Mouse (Mus musculus): ENCODE measurements around the gene Txndc5.

Gene Txndc5

DNA sequence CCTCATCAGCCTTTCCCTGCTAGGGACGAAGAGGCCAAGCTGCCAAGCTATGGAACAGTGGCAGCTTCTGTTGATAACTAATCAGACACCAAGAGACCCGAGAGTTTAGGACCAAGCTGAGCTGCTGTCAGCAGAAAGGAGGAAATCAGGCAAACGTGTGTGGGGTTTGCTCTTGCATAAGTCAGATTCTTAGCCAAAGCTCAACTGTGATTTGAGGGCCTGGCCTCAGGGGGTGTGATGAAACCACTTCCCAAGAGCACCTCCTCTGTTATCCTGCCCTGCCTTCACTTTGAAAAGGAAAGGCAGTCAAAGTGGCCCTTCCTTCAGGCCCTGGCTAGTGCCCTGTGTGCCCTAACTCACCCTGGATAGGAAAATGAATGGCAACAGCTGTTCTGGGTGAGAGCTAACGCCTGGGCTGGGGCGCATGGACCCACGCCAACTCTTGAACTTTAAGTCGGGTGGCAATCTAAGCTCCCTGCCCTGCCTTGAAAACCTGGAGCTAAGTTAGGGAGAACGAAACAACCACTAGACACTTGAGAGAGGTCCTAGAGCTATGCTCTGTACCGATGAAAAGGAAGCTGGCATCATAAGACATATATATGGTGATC is at the start of gene Txndc5:
TSS of gene Txndc5 (minus strand) at position 138 of the 608 bp plus-strand sequence.
- in situ Hi-C loops (cut with MboI, MseI), result no loop called here

DNA sequence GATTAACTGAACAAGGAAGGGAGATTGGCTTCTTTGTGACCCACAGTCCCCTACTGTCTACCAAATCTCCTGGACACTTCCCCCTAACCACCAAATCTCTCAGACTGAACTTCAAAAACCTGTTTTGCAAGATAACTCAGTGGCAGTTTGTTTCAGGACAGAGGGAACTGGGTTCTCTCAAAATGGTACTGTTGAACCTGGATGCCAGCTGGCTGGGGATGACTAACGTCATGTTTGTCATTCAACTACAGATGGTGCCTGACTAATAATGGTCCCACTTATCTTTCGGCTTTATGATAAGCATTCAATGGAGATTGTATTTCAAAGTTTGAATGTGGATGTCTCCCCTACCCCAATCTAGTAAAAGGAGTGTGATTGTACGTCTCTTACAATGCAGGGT is 46.0 kb upstream of the Txndc5 start:
- in situ Hi-C loops (cut with MboI, MseI), result no loop called here

DNA sequence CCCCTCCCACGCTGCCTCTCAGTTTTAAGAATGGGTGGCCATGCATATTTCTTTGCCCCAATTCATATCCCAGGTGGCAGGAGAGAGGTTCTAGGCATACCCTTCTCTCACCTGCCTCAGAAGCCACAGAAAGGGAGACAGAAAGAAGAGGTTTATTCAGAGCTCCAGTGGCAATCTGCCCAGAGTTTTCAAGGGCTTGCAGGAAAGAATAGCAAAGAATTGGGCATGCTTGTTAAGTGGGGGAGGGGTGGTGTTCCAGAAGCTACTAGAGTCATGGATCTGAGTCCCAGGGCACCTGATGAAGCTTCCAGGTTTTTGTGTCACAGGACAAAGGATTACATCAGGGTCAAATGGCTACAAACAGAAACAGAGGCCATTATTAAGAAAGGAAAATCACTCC is 44.7 kb upstream of the Txndc5 start:
- in situ Hi-C loops (cut with MboI, MseI), result no loop called here

DNA sequence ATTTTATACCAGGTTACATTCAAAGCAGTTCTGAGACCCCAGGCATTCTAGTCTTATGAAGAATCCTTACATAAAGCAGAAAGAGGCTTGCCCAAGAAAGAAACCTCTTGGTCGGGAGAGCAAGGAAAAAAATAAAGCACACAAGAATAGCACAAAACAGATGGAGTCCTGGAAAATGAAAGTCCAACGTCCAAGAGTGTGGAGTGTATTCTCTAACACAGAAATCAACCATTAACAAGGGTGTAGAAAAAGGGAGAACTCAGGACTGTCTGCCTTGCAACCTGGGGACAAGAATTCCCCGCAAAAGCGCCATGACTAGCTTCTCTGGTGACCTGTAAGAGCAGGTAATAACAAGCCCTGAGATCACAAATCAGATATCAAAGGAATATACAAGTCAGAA is 36.6 kb upstream of the Txndc5 start:
- in situ Hi-C loops (cut with MboI, MseI), result no loop called here

DNA sequence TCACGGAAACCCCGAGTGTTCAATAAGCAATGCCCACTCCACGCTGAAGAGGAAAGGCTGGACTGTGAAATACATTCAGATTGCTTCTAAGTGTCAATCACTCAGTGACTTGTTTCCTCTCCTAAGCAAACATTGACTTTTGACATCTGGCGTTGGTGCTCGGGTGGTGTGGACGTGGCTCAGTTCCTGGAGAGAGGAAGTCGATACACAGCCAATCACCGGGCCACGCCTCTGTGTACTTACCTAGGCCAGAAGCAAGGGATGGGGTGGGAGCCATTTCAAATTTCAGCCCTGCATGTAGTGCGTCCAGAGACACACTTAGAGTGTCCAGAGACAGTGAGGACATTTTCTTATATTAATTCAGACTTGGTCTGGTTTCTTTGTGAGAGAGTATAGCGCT is 26.0 kb upstream of the Txndc5 start:
- in situ Hi-C loops (cut with MboI, MseI), result no loop called here

DNA sequence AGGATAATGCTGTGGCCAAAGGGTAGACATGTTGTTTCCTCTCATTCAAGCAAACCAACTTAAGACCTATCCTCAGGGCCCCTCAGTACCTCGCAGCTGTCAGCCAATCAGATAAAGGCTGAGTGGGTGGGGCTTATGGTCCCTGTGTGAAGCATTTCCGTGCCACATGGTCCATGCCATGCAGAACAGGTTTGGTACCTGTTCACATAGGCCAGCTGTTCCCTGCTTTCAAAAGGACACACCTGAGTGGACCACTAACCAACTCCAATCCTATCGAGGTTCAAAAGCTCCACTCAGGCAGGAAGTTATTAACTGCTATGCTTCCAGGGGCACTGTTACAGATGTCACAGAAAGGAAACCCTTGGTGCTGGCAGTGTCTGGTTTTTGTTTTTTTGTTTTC is 25.6 kb upstream of the Txndc5 start:
- in situ Hi-C loops (cut with MboI, MseI), result no loop called here

DNA sequence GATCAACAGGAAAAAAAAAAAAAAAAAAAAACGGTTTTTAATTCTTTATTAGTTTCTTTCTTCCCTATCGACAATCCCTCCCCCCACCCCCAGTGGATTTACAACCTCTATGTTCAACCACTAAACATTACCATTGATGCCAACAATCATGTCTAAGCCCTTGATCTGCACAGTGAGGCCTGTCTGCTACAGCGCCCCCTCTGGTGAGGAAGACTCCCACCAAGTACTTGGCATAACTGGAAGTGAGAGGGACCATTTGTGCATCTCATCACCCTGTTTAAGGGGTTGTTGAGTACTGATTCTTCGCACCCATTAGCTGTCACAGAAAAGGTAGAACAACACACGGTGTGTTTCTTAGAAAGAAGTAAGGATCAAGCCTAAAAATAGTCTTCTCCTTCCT is 20.1 kb upstream of the Txndc5 start:
- in situ Hi-C loops (cut with MboI, MseI), result no loop called here

DNA sequence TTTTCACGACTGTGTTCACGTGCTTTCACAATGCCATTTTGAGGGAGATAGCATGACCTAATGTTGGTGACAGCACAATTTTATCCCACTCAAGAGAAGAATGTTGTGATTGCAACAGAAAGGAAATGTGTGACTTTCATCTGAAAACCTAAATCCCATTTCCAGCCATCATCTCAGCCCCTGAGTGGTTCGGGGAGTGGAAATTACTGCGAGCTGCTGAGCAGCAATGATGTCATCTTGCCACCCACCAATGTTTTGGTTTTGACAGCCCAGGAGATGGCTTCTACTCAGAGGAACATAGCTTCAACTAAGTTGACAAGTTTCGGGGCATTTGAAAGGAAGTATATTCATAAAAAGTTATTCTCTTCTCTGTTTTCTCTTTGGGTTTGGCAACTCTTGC is 19.1 kb upstream of the Txndc5 start:
- in situ Hi-C loops (cut with MboI, MseI), result no loop called here

DNA sequence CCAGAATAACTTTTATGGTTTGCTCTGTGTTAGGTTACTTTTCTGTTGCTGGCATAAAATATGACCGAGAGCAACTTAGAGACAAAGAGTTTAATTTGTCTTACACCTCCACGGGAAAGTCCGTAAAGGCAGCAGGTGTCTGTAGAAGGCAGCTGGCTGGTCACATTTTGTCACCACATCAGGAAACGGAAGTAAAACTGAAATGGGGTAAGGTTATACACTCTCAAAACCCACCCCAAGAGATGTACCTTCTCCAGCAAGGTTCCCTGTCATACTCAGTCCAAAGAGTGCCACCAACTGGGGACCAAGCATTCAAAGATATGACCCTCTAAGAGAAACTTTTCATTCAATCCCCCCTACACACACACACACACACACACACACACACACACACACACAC is 18.1 kb upstream of the Txndc5 start:
- in situ Hi-C loops (cut with MboI, MseI), result no loop called here

DNA sequence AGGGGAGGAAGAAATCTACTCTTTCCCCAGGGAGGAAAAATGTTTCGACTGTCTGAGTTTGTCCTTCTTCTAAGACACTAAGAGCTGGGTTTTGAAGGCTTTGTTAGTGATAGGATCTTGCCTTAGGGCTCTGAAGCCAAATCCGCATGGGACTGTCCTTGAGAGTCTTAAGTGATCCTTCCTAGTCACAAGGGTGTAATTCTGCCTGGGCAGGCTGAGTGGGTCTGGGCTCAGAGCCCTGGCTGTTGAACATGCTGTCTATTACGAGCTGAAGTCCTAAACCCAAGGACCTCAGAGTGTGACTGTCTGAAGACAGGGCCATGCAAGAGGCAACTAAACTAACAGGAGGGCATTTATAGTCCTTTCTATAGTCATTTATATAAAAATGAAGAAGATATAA is 16.8 kb upstream of the Txndc5 start:
- in situ Hi-C loops (cut with MboI, MseI), result no loop called here

DNA sequence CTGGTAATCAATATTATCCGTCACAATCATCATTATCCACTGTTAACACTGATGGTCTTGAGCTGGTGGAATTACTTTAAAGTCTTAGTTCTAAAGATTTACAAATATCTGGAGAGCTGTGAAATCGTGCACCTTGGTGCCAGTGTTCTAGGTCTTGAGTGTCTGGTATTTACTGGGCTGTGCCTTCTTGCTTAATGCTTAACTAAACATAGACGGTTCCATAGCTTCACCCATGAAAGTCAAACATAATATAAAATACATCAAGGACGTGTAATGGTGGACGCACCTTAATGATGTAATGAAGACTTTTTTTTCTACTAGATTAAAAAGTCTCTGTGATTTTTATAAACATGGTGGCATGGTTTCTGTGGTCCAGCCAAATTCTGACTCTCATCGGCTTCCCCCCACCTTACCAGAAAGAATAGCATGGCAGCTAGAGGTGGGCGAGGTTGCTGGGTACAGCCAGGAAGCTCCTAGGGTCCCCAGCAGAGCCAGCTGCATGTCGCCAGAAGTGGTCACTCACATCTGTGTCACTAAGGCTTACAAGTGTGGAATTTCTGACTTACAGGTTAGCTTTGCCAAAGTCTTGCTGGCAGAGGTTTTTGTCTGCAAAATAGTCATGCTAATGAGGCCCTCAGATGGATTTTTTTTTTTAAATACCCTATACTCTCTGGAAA is 16.3 kb upstream of the Txndc5 start:
- in situ Hi-C loops (cut with MboI, MseI), result no loop called here

DNA sequence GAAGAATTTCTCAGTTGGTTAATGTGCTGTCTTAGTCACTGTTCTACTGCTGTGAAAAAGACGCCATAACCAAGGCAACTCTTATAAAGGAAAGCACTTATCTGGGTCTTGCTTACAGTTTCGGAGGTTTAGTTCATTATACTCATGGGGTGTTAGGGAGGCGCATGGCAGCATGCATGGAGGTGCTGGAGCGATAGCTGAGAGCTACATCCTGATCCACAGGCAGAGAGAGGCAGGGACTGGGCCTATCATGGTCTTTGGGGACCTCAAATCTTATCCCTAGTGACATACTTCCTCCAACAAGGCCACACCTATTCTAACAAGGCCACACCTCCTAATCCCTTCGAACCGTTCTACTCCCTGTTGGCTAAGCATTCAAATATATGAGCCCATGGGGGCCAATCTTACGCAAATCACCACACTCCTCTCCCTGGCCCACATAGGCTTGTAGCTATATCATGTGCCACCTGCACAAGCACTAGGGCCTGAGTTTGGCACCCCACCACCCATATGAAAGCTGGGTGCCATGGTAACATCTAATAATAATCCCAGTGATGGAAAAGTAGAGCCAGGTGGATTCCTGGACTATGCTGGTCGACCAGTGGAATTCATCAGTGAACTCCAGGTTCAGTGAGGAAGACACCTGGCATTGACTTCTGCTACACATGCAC is 15.0 kb upstream of the Txndc5 start:
- in situ Hi-C loops (cut with MboI, MseI), result no loop called here

DNA sequence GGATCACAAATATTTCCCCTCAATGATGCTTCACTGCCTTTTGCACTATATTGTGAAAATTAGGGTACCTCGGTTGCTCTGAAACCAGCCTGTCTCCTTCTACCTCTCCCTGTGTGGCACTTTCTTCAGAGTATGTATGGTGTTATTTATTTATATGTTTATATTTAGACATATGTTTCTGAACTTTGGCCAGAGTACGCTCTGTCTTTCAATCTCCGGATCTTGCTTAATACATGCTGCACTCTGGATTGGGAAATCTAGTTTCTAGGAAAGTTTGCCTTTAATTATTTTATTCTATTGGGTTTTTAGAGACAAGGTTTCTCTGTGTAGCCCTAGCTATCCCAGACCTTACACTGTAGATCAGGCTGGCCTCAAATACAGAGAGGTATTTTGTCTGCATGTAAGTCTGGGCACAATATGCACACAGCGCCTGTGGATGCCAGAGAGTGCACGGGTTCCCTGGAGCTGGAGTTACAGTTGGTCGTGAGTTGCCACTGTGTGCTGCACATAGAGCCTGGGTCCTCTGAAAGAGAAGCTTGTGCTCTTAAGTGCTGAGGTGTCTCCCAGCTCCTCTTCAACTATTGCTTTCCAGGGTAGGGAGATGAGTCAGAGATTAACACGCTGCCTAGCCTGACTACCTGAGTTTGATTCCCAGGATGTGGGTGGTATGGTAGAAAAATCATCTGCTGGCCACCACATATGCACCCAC is 10.7 kb upstream of the Txndc5 start:
- in situ Hi-C loops (cut with MboI, MseI), result no loop called here

DNA sequence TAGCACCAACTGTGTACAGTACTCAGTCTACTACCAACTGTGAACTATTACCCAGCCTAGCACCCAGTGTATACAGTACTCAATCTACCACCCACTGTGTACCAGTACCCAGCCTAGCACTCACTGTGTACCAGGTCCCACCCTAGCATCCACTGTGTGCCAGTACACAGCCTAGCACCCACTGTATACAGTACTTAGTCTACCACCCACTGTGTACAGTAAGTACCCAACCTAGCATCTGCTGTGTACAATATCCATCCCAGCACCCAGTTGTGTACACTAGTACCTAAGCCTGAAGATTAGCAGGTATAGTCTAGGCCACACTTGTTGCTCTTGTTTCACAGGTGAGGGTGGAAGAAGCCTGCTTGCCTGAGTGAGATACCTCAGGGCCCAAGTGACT is 8.9 kb upstream of the Txndc5 start:
- in situ Hi-C loops (cut with MboI, MseI), result no loop called here

DNA sequence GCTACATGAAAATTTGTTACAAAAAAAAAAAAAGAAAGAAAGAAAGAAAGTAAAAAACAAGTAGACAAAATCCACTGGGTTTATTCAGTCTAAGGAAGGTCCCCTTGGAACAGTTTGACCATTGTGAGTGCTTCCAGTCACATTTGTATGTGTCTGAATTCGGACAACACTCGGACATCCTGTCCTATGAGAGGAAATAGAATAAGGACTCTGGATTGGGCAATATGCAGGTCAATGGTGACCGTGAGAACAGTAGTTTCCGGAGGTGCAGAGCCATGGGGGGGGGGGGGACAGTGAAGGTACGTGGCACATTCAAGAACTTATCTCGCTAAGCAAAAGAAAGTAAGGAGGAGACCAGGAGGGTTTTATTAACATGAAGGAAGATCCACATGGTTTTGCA is 6.1 kb upstream of the Txndc5 start:
- in situ Hi-C loops (cut with MboI, MseI), result loop anchor here in 1 of 2 experiments (5.0 kb wide), 1 partner anchor 118 kb away; no protein-coding TSS in a partner anchor

DNA sequence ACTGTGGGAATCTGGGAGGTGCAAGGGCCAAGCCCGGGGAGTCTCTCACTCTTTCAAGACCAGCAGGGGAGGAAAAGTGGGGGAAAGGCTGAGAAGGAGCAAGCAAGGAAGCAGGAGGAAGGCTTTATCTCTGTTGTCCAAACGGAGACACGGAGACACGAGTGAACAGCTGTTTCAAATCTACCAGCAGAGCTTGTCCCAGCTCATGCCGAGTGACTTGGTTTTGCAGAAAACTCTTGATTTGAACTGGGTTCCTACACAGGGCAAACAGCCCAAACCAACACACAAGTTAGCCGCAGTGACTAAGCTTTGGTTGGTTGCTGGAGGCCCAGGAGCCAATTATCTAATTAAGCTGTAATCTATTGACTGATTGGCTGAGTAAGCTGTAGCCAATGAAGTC is 5.4 kb upstream of the Txndc5 start:
- in situ Hi-C loops (cut with MboI, MseI), result loop anchor here in 1 of 2 experiments (5.0 kb wide), 1 partner anchor 118 kb away; no protein-coding TSS in a partner anchor

DNA sequence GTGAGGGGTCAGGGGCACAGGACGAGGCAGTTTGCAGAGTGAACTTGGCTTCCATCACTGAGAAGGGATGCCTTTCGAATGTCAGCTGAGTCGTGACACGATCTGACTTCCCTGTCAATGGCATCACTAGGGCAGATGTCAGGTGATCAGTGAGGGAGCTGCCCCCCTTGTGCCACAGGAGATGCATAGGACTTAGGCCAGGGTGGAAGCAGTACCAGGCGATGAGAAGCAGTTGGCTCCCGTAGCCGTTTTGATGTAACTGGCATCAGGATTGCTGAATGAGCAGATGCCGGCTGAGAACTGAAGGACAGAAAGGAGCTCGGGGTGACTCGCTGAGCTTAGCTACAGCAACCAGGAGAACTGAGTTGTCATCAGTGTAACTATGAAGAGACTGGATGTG is 4.8 kb upstream of the Txndc5 start:
- in situ Hi-C loops (cut with MboI, MseI), result loop anchor here in 1 of 2 experiments (5.0 kb wide), 1 partner anchor 119 kb away; no protein-coding TSS in a partner anchor

DNA sequence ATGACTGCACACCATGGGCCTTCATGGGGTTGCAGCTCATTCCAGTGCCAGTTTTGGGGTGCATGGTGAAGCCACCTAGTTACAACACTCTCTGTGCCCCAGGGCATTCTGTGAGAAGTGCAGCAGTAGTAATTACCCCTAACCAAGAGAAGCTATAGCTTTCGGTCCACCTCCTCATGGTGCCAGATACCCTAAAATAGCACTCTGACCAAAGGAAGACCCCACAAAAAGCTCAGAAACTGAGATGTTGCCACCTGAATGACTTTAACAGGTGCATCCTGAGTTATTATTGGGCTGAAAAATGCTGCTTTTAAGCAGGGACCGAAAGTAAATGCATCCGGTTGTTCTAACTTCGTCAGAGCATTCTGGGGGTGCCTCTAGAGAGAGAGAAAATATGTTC is 2.9 kb upstream of the Txndc5 start:
- in situ Hi-C loops (cut with MboI, MseI), result loop anchor here in 1 of 2 experiments (5.0 kb wide), 1 partner anchor 121 kb away; no protein-coding TSS in a partner anchor

DNA sequence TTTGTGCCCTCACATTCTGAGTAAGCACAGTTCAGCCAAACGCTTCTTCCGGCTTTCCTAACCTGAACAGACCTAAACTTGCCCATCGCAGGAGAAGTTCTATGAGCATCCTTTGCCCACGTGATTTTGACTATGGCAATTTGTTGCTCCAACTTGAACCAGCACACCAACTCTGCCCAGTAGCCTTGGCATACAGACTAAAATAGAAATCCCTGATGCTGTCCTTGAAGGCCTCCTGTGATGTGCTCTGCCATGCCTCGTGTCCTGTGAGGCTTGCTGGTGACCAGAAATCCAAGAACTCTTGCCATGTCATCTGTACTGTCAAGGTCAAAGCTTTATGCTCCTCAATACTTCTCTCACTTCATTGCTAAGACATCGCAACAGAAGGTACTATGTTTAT is 952 bp upstream of the Txndc5 start:
- in situ Hi-C loops (cut with MboI, MseI), result no loop called here

DNA sequence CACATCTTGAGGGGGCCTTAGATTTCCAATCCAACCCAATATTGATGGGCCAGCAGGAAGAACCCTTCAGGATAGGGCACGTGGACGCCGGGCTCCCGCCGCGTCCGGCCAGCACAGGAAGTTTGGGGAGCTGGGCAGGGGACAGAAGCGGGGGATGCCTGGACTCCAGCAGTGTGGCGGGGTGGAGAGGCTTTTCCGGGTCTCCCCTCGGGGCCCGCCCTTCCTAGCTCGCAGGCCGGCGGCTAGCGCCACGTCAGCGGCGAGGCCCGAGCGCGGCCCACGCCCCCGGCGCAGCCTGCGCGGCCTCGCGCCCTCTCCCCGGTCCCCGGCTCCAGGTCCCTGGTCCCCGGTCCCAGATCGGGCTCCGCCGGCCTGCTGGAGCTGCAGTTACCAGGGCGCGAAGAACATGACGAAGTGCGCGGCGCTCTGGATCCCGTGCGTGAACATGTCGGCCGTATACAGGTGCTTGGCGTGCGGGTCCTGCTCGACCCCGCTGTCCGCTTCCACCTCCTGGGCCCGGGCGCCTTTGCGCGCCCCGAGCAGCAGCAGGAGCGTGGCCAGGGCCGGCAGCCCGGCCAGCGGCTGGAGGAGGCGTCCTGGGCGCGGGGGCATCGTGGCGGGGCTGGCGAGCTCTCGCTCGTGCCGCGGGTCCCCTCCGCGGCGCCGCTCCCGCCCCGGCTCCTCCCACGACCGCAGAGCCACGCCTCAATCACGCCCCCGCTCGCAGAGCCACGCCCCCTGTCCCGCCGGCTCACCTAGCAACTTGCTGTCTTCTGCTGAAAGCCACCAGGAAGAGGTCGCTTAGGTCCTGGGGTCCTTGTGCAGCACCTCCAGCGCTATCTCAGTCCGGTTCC is 600 bp downstream of the Txndc5 start:
- in situ Hi-C loops (cut with MboI, MseI), result no loop called here

Measured in T-helper 17 cell (primary cell).